Mouse (Mus musculus): ENCODE data around the gene Vmn1r128.
"Not testable (repeated sequence)": the region's sequence is repeated elsewhere in the genome, so short reads cannot be mapped to it uniquely, and the experiment has no call there.

Gene Vmn1r128

DNA sequence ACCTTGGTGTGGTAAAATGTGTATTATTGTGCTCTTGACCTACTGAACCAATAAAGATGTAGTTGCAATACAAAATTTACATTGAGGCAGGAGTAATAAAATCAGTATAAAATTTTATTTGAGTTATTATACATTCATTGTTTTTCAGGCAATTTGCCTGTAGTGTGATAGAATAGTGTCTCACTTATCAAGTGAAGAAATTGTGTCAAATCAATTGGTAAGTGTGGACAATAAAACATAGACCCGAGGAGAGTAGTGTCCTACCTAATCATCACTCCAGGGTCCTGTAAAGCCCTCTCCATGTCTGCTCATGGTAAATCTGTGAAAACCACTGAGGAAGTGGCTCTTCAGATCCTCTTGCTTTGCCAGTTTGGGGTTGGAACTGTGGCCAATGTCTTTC lies at the start of gene Vmn1r128:
Gene Vmn1r128 (plus strand): TSS at position 301 of the 400 bp plus-strand sequence.
- not testable (repeated sequence) for DNase-seq (ENCODE audit: low spot score)

DNA sequence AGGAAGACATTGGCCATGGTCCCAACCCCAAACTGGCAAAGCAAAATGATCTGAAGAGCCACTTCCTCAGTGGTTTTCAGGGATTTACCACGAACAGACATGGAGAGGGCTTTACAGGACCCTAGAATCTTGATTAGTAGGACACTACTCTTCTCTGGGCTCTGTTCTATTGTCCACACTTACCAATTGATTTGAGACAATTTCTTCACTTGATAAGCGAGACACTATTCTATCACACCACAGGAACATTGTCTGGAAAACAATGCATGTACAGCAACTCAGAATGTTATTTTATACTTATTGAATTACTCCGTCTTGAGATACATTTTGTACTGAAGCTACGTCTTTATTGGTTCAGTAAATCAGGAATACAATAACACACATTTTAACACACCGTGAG lies 47.8 kb upstream of the Vmn1r128 start, which contains the start of gene Vmn1r126:
Gene Vmn1r126 (minus strand): TSS at position 101 of the 400 bp plus-strand sequence.
- not testable (repeated sequence) for DNase-seq (ENCODE audit: low spot score)

DNA sequence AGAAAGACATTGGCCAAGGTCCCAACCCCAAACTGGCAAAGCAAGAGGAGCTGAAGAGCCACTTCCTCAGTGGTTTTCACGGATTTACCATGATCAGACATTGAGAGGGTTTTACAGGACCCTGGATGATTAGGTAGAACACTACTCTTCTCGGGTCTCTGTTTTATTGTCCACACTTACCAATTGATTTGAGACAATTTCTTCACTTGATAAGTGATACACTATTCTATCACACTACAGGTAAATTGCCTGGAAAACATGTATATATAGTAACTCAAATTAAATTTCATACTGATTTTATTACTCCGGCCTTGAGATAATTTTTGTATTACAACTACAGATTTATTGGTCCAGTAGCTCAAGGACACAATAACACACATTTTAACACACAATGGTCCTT lies 29.4 kb upstream of the Vmn1r128 start, which contains the start of gene Vmn1r127:
Gene Vmn1r127 (minus strand): TSS at position 101 of the 400 bp plus-strand sequence.
- not testable (repeated sequence) for DNase-seq (ENCODE audit: low spot score)

DNA sequence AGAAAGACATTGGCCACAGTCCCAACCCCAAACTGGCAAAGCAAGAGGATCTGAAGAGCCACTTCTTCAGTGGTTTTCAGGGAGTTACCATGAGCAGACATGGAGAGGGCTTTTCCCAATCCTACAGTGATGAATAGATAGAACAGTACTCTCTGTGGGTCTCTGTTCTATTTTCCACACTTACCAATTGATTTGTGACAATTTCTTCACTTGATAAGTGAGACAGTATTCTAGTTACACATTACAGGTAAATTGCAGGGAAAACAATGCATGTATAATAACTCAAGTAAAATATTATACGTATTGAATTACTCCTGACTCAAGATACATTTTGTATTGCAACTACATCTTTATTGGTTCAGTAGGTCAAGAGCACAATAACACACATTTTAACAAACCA lies 12.0 kb downstream of the Vmn1r128 start, which contains the start of gene Vmn1r129:
Gene Vmn1r129 (minus strand): TSS at position 101 of the 400 bp plus-strand sequence.
- DNase-seq (ENCODE audit: low spot score): not testable (repeated sequence)
